Mouse (Mus musculus): ENCODE results near the gene Plin5. TPM values are rescaled to one million over a fixed set of nuclear protein-coding genes. Genes with fewer than 3 reads are reported as not detected.

The Plin5 gene
- total and polyA plus RNA-seq, 3 experiments: not detected

GRCm38 (mm10) chr17:56121826-56122225 is 4.4 kb upstream of the Plin5 start, which contains the start of gene Lrg1:
Gene Lrg1, minus strand, starts transcription at chr17:56122001.
- no peak for TF ChIP-seq PAX5 (IDR thresholded peaks at IDR 0.05; ENCODE audit: low read length)
- no peak for TF ChIP-seq E2F4 (IDR thresholded peaks at IDR 0.05; ENCODE audit: insufficient replicate concordance, low read depth, low read length)
- no peak for TF ChIP-seq NRF1 (IDR thresholded peaks at IDR 0.05; ENCODE audit: low read depth, low read length)
- no peak for TF ChIP-seq BHLHE40 (IDR thresholded peaks at IDR 0.05; ENCODE audit: low read depth, low read length)
- TF ChIP-seq RCOR1 (conservative IDR thresholded peaks at IDR 0.05; ENCODE audit: low read depth, low read length): no peak
- no peak for TF ChIP-seq IRF4 (IDR thresholded peaks at IDR 0.05; ENCODE audit: low read depth, low read length)
- no peak for TF ChIP-seq USF2 (conservative IDR thresholded peaks at IDR 0.05; ENCODE audit: low read depth, low read length)
- no peak within 1 kb of the TSS for H3K4me3 ChIP-seq (replicated peaks in 1 of 3; ENCODE audit: low read depth in 2 of 3, low read length in 2 of 3, poor library complexity in 1 of 3)
- no peak for DNase-seq (ENCODE audit: extremely low read depth)
- H3K36me3 ChIP-seq (replicated peaks in 1 of 2; ENCODE audit: control insufficient read depth in 1 of 2, insufficient read depth in 1 of 2, low read length in 1 of 2): peaks cover 0 to 19% of the 10 kb centered on the region in 2 experiments
- no peak within 1 kb of the TSS for H3K9ac ChIP-seq (ENCODE audit: insufficient read depth, low read depth)
- H3K9me3 ChIP-seq (replicated peaks; ENCODE audit: low read length): peaks cover 20% of the 10 kb centered on the region
- H3K27ac ChIP-seq (ENCODE audit: insufficient read depth, low read depth): no peak within 1 kb of the TSS
- peaks cover 24% of the 10 kb centered on the region for H3K27me3 ChIP-seq (replicated peaks)
- H3K4me2 ChIP-seq (ENCODE audit: insufficient read depth, low read depth, poor library complexity, severe bottlenecking): no peak within 1 kb of the TSS
- in situ Hi-C loops (cut with MboI; ENCODE audit: low pct_ligation_motif_present, low pct_unique_long_range_greater_than_20kb, low sequenced_read_pairs) (no loop called here), dilution Hi-C loops (cut with MboI; ENCODE audit: extremely low pct_ligation_motif_present, extremely low pct_unique_long_range_greater_than_20kb, low sequenced_read_pairs) (no loop called here)
- no peaks in the 10 kb centered on the region for H3K79me2 ChIP-seq (replicated peaks; ENCODE audit: control insufficient read depth, extremely low read depth, insufficient read depth, poor library complexity, severe bottlenecking)
- H3K4me1 ChIP-seq (ENCODE audit: control insufficient read depth in 1 of 2, insufficient read depth in 2 of 2): 0 out of 4 replicates have a peak, but pooled peaks cover 0 to 2% of the 10 kb centered on the region in 2 experiments

GRCm38 (mm10) chr17:56119981-56120880 is 2.8 kb upstream of the Plin5 start:
- H3K9me3 ChIP-seq (replicated peaks; ENCODE audit: low read length): peaks cover 20% of the 10 kb centered on the region
- peaks cover 0 to 12% of the 10 kb centered on the region in 2 experiments for H3K36me3 ChIP-seq (replicated peaks in 1 of 2; ENCODE audit: control insufficient read depth in 1 of 2, insufficient read depth in 1 of 2, low read length in 1 of 2)
- peaks cover 24% of the 10 kb centered on the region for H3K27me3 ChIP-seq (replicated peaks)
- dilution Hi-C loops (cut with MboI; ENCODE audit: extremely low pct_ligation_motif_present, extremely low pct_unique_long_range_greater_than_20kb, low sequenced_read_pairs): no loop called here
- in situ Hi-C loops (cut with MboI; ENCODE audit: low pct_ligation_motif_present, low pct_unique_long_range_greater_than_20kb, low sequenced_read_pairs): loop anchor here (5.0 kb wide), 1 partner anchor 38 kb away; no protein-coding TSS in a partner anchor
- H3K4me2 ChIP-seq (ENCODE audit: insufficient read depth, low read depth, poor library complexity, severe bottlenecking): no peak overlapping the region
- no peaks in the 10 kb centered on the region for H3K79me2 ChIP-seq (replicated peaks; ENCODE audit: control insufficient read depth, extremely low read depth, insufficient read depth, poor library complexity, severe bottlenecking)
- no peak for DNase-seq (ENCODE audit: extremely low read depth)
- no peak overlapping the region for H3K27ac ChIP-seq (ENCODE audit: insufficient read depth, low read depth)
- H3K4me1 ChIP-seq (ENCODE audit: control insufficient read depth in 1 of 2, insufficient read depth in 2 of 2): 0 out of 4 replicates have a peak, but pooled peaks cover 0 to 2% of the 10 kb centered on the region in 2 experiments
- TF ChIP-seq EP300 (IDR thresholded peaks at IDR 0.05; ENCODE audit: low read length) (no peak), POLR2AphosphoS2 (IDR thresholded peaks at IDR 0.05; ENCODE audit: low read depth, low read length) (no peak), ZNF384 (IDR thresholded peaks at IDR 0.05; ENCODE audit: low read depth, low read length) (no peak), MEF2A (IDR thresholded peaks at IDR 0.05; ENCODE audit: borderline replicate concordance, low read depth, low read length) (no peak), ELF1 (IDR thresholded peaks at IDR 0.05; ENCODE audit: low read depth, low read length) (no peak), KAT2A (IDR thresholded peaks at IDR 0.05; ENCODE audit: insufficient replicate concordance, low read length) (no peak), E2F4 (IDR thresholded peaks at IDR 0.05; ENCODE audit: insufficient replicate concordance, low read depth, low read length) (no peak), RCOR1 (conservative IDR thresholded peaks at IDR 0.05; ENCODE audit: low read depth, low read length) (no peak), NRF1 (IDR thresholded peaks at IDR 0.05; ENCODE audit: low read depth, low read length) (no peak), MAFK (IDR thresholded peaks at IDR 0.05; ENCODE audit: insufficient replicate concordance, low read length) (no peak)
- no peak overlapping the region for H3K9ac ChIP-seq (ENCODE audit: insufficient read depth, low read depth)
- H3K4me3 ChIP-seq (replicated peaks in 1 of 3; ENCODE audit: low read depth in 2 of 3, low read length in 2 of 3, poor library complexity in 1 of 3): no peak overlapping the region

Data from CH12.LX (cell line).